Mouse (Mus musculus): ENCODE data around the gene Ephb1. TPM values are rescaled to one million over a fixed set of nuclear protein-coding genes. Genes with fewer than 3 reads are reported as not detected.

The Ephb1 gene
- polyA plus RNA-seq, 1 experiment from 2014 or later, result 2.3 TPM

- H3K9me3 ChIP-seq, result no peaks in the 10 kb centered on the region
- no peak overlapping the region for H3K4me2 ChIP-seq
- 90% methylated on average over 19 of the region's 19 CpGs for WGBS
- 0 out of 2 replicates have a peak, but pooled peaks cover 4% of the 10 kb centered on the region for H3K27me3 ChIP-seq
- no peaks in the 10 kb centered on the region for H3K36me3 ChIP-seq
- no peak for ATAC-seq (ENCODE audit: insufficient number of reproducible peaks, insufficient read depth, low FRiP score, low TSS enrichment, low read depth)
- H3K27ac ChIP-seq, result no peak overlapping the region
- no peaks in the 10 kb centered on the region for H3K4me1 ChIP-seq (replicated peaks)
- H3K4me3 ChIP-seq (replicated peaks), result no peak overlapping the region
- no peak overlapping the region for H3K9ac ChIP-seq (replicated peaks)
These were observed 13.7 kb downstream of the Ephb1 start for GRCm38 (mm10) chr9:102340768-102341167.

- no peaks in the 10 kb centered on the region for H3K36me3 ChIP-seq
- peaks cover 10% of the 10 kb centered on the region; the same call in 1 of the 2 replicates for H3K27me3 ChIP-seq
- no peak overlapping the region for H3K9ac ChIP-seq (replicated peaks)
- H3K4me3 ChIP-seq (replicated peaks), result no peak overlapping the region
- WGBS, result 84% methylated on average over 11 of the region's 11 CpGs
- H3K4me1 ChIP-seq (replicated peaks), result no peaks in the 10 kb centered on the region
- no peak overlapping the region for H3K4me2 ChIP-seq
- H3K27ac ChIP-seq, result no peak overlapping the region
- no peaks in the 10 kb centered on the region for H3K9me3 ChIP-seq
- ATAC-seq (ENCODE audit: insufficient number of reproducible peaks, insufficient read depth, low FRiP score, low TSS enrichment, low read depth), result no peak
These were observed 18.8 kb downstream of the Ephb1 start for GRCm38 (mm10) chr9:102335571-102336282.

GRCm38 (mm10) chr9:102330266-102331060, 24.0 kb downstream of the Ephb1 start:
- peaks cover 7% of the 10 kb centered on the region; the same call in 1 of the 2 replicates for H3K27me3 ChIP-seq
- H3K9me3 ChIP-seq, result no peaks in the 10 kb centered on the region
- ATAC-seq (ENCODE audit: insufficient number of reproducible peaks, insufficient read depth, low FRiP score, low TSS enrichment, low read depth), result no peak
- H3K36me3 ChIP-seq, result no peaks in the 10 kb centered on the region
- no peak overlapping the region for H3K9ac ChIP-seq (replicated peaks)
- WGBS, result 88% methylated on average over 16 of the region's 16 CpGs
- no peak overlapping the region for H3K4me3 ChIP-seq (replicated peaks)
- no peaks in the 10 kb centered on the region for H3K4me1 ChIP-seq (replicated peaks)
- H3K27ac ChIP-seq, result no peak overlapping the region
- H3K4me2 ChIP-seq, result no peak overlapping the region

- Histone ChIP-seq H3K4me3 (replicated peaks) (no peak overlapping the region), H3K36me3 (no peaks in the 10 kb centered on the region), H3K27me3 (no peaks in the 10 kb centered on the region), H3K9me3 (no peaks in the 10 kb centered on the region), H3K9ac (replicated peaks) (no peak overlapping the region), H3K4me1 (replicated peaks) (no peaks in the 10 kb centered on the region), H3K27ac (no peak overlapping the region), H3K4me2 (no peak overlapping the region)
- 84% methylated on average over 4 of the region's 4 CpGs for WGBS
- ATAC-seq (ENCODE audit: insufficient number of reproducible peaks, insufficient read depth, low FRiP score, low TSS enrichment, low read depth), result no peak
These were observed 26.8 kb downstream of the Ephb1 start for GRCm38 (mm10) chr9:102327625-102328150.

- Histone ChIP-seq H3K27me3 (no peaks in the 10 kb centered on the region), H3K27ac (no peak overlapping the region), H3K36me3 (no peaks in the 10 kb centered on the region), H3K4me3 (replicated peaks) (no peak overlapping the region), H3K4me2 (no peak overlapping the region), H3K9me3 (0 out of 2 replicates have a peak, but pooled peaks cover 10% of the 10 kb centered on the region), H3K4me1 (replicated peaks) (0 out of 2 replicates have a peak, but pooled peaks cover 4% of the 10 kb centered on the region), H3K9ac (replicated peaks) (no peak overlapping the region)
- WGBS, result 75% methylated on average over 6 of the region's 6 CpGs
- ATAC-seq (ENCODE audit: insufficient number of reproducible peaks, insufficient read depth, low FRiP score, low TSS enrichment, low read depth), result no peak
These were observed 39.1 kb downstream of the Ephb1 start for GRCm38 (mm10) chr9:102315436-102315835.

- H3K4me2 ChIP-seq, result no peak overlapping the region
- ATAC-seq (ENCODE audit: insufficient number of reproducible peaks, insufficient read depth, low FRiP score, low TSS enrichment, low read depth), result no peak
- H3K27ac ChIP-seq, result no peak overlapping the region
- no peaks in the 10 kb centered on the region for H3K27me3 ChIP-seq
- H3K9me3 ChIP-seq, result 0 out of 2 replicates have a peak, but pooled peaks cover 10% of the 10 kb centered on the region
- 83% methylated on average over 1 of the region's 1 CpGs for WGBS
- H3K4me3 ChIP-seq (replicated peaks), result no peak overlapping the region
- no peak overlapping the region for H3K9ac ChIP-seq (replicated peaks)
- H3K4me1 ChIP-seq (replicated peaks), result 0 out of 2 replicates have a peak, but pooled peaks cover 9% of the 10 kb centered on the region
- H3K36me3 ChIP-seq, result no peaks in the 10 kb centered on the region
These were observed 39.7 kb downstream of the Ephb1 start for GRCm38 (mm10) chr9:102314795-102315194.

GRCm38 (mm10) chr9:102310431-102310830, 44.1 kb downstream of the Ephb1 start:
- Histone ChIP-seq H3K4me3 (replicated peaks) (no peak overlapping the region), H3K4me1 (replicated peaks) (0 out of 2 replicates have a peak, but pooled peaks cover 9% of the 10 kb centered on the region), H3K4me2 (no peak overlapping the region), H3K36me3 (no peaks in the 10 kb centered on the region), H3K9ac (replicated peaks) (no peak overlapping the region), H3K27ac (peak overlapping the region; percentile 41; the same call in 1 of the 2 replicates), H3K27me3 (no peaks in the 10 kb centered on the region; the same call in 1 of the 2 replicates), H3K9me3 (0 out of 2 replicates have a peak, but pooled peaks cover 10% of the 10 kb centered on the region)
- no peak for ATAC-seq (ENCODE audit: insufficient number of reproducible peaks, insufficient read depth, low FRiP score, low TSS enrichment, low read depth)
- WGBS, result 21% methylated on average over 3 of the region's 3 CpGs

GRCm38 (mm10) chr9:102309278-102309677, 45.2 kb downstream of the Ephb1 start:
- no peak overlapping the region for H3K27ac ChIP-seq
- H3K4me1 ChIP-seq (replicated peaks), result 0 out of 2 replicates have a peak, but pooled peaks cover 9% of the 10 kb centered on the region
- WGBS, result 96% methylated on average over 7 of the region's 7 CpGs
- H3K4me3 ChIP-seq (replicated peaks), result no peak overlapping the region
- peaks cover 7% of the 10 kb centered on the region; the same call in 1 of the 2 replicates for H3K27me3 ChIP-seq
- H3K36me3 ChIP-seq, result no peaks in the 10 kb centered on the region
- H3K9me3 ChIP-seq, result 0 out of 2 replicates have a peak, but pooled peaks cover 10% of the 10 kb centered on the region
- no peak for ATAC-seq (ENCODE audit: insufficient number of reproducible peaks, insufficient read depth, low FRiP score, low TSS enrichment, low read depth)
- no peak overlapping the region for H3K4me2 ChIP-seq
- H3K9ac ChIP-seq (replicated peaks), result no peak overlapping the region

- 0 out of 2 replicates have a peak, but pooled peaks cover 9% of the 10 kb centered on the region for H3K4me1 ChIP-seq (replicated peaks)
- H3K9ac ChIP-seq (replicated peaks), result no peak overlapping the region
- H3K27ac ChIP-seq, result no peak overlapping the region
- no peak overlapping the region for H3K4me2 ChIP-seq
- 43% methylated on average over 4 of the region's 4 CpGs for WGBS
- 0 out of 2 replicates have a peak, but pooled peaks cover 10% of the 10 kb centered on the region for H3K9me3 ChIP-seq
- H3K4me3 ChIP-seq (replicated peaks), result no peak overlapping the region
- ATAC-seq (ENCODE audit: insufficient number of reproducible peaks, insufficient read depth, low FRiP score, low TSS enrichment, low read depth), result no peak
- H3K27me3 ChIP-seq, result peaks cover 7% of the 10 kb centered on the region; the same call in 1 of the 2 replicates
- no peaks in the 10 kb centered on the region for H3K36me3 ChIP-seq
These were observed 46.8 kb downstream of the Ephb1 start for GRCm38 (mm10) chr9:102307656-102308055.

GRCm38 (mm10) chr9:102306645-102307415, 47.7 kb downstream of the Ephb1 start:
- Histone ChIP-seq H3K4me3 (replicated peaks) (no peak overlapping the region), H3K4me1 (replicated peaks) (0 out of 2 replicates have a peak, but pooled peaks cover 9% of the 10 kb centered on the region), H3K4me2 (no peak overlapping the region), H3K27ac (no peak overlapping the region), H3K36me3 (no peaks in the 10 kb centered on the region), H3K9ac (replicated peaks) (no peak overlapping the region), H3K27me3 (peaks cover 7% of the 10 kb centered on the region; the same call in 1 of the 2 replicates), H3K9me3 (0 out of 2 replicates have a peak, but pooled peaks cover 9% of the 10 kb centered on the region)
- ATAC-seq (ENCODE audit: insufficient number of reproducible peaks, insufficient read depth, low FRiP score, low TSS enrichment, low read depth), result no peak
- WGBS, result 70% methylated on average over 1 of the region's 1 CpGs

Data from limb, embryonic 12.5 days (tissue).